Comparison of ENCODE assay signal across 35 mouse cellular contexts in genomic region chr8:127772415-127772814, GRCm38 (mm10).
"Had no signal": no experiment of that assay in that cellular context is flagged by ENCODE, and none has a peak within 500 bp of the region (broad histone marks: within the 10 kb centered on the region; RNA-seq: fewer than 3 reads in every experiment).

No protein-coding gene starts in this region.

- DNase-seq: heart, postnatal 10 days; heart, postnatal 14 days; heart, postnatal 36 days; heart, postnatal 4 days; kidney, adult 11 months; kidney, adult 18-20 months; kidney, adult 2 months; kidney, adult 8-10 months; kidney, adult 9 months; kidney, postnatal 10 days; kidney, postnatal 14 days; kidney, postnatal 25 days; kidney, postnatal 36 days; kidney, postnatal 4 days; layer of hippocampus, adult 9-11 months; layer of hippocampus, postnatal 36 days had no signal

- ATAC-seq: hindbrain, embryonic 16.5 days; hindbrain, postnatal 0 days; inflammation-experienced regulatory T-cells, adult 6 months; intestine, embryonic 15.5 days; intestine, embryonic 16.5 days; intestine, postnatal 0 days had no signal

- H3K4me2 ChIP-seq: heart, embryonic 11.5 days; heart, embryonic 12.5 days; heart, embryonic 13.5 days; heart, embryonic 15.5 days; hindbrain, embryonic 12.5 days; hindbrain, embryonic 13.5 days; hindbrain, embryonic 14.5 days; hindbrain, embryonic 15.5 days; intestine, embryonic 15.5 days; kidney, embryonic 15.5 days had no signal

- H3K36me3 ChIP-seq: heart, embryonic 10.5 days; heart, embryonic 12.5 days; heart, embryonic 13.5 days; heart, embryonic 15.5 days; hindbrain, embryonic 10.5 days; hindbrain, embryonic 12.5 days; hindbrain, embryonic 13.5 days; hindbrain, embryonic 15.5 days; intestine, embryonic 15.5 days; kidney, embryonic 15.5 days had no signal

- H3K27me3 ChIP-seq: heart, embryonic 12.5 days; heart, embryonic 13.5 days; heart, embryonic 15.5 days; hindbrain, embryonic 12.5 days; hindbrain, embryonic 13.5 days; hindbrain, embryonic 15.5 days; intestine, embryonic 15.5 days; kidney, embryonic 15.5 days had no signal

- H3K27ac ChIP-seq: heart, embryonic 10.5 days; heart, embryonic 13.5 days; heart, embryonic 15.5 days; hindbrain, embryonic 10.5 days; hindbrain, embryonic 12.5 days; hindbrain, embryonic 13.5 days; hindbrain, embryonic 14.5 days; hindbrain, embryonic 15.5 days; hindbrain, postnatal 0 days; intestine, embryonic 15.5 days; kidney, embryonic 15.5 days; kidney, postnatal 0 days; layer of hippocampus, adult 2 months had no signal

- H3K4me1 ChIP-seq: heart, embryonic 10.5 days; heart, embryonic 12.5 days; heart, embryonic 13.5 days; heart, embryonic 15.5 days; intestine, embryonic 15.5 days; kidney, embryonic 15.5 days had no signal

- H3K9ac ChIP-seq: heart, embryonic 12.5 days; heart, embryonic 13.5 days; heart, embryonic 15.5 days; hindbrain, embryonic 12.5 days; hindbrain, embryonic 13.5 days; hindbrain, embryonic 14.5 days; hindbrain, embryonic 15.5 days; intestine, embryonic 15.5 days; kidney, embryonic 15.5 days had no signal

- H3K9me3 ChIP-seq: heart, embryonic 10.5 days; heart, embryonic 15.5 days; hindbrain, embryonic 12.5 days; hindbrain, embryonic 13.5 days; hindbrain, embryonic 15.5 days; intestine, embryonic 15.5 days; kidney, embryonic 15.5 days had no signal

- H3K4me3 ChIP-seq: heart, embryonic 10.5 days; heart, embryonic 12.5 days; heart, embryonic 13.5 days; heart, embryonic 15.5 days; hindbrain, embryonic 10.5 days; hindbrain, embryonic 12.5 days; hindbrain, embryonic 13.5 days; hindbrain, embryonic 15.5 days; intestine, embryonic 15.5 days; kidney, embryonic 15.5 days; layer of hippocampus, adult 2 months had no signal
